Mouse (Mus musculus): ENCODE results near the gene 4921536K21Rik. TPM values are rescaled to one million over a fixed set of nuclear protein-coding genes. Genes with fewer than 3 reads are reported as not detected.

The 4921536K21Rik gene
- total and polyA plus RNA-seq, 2 experiments from 2014 or later = 0.12 TPM; not detected in 1

GRCm38 (mm10) chr11:3910513-3911310 lies 15.8 kb upstream of the 4921536K21Rik start:
- Histone ChIP-seq H3K36me3 (replicated peaks; ENCODE audit: control insufficient read depth, insufficient read depth, low read length) (peaks cover 5% of the 10 kb centered on the region; the same call in 1 of the 2 replicates), H3K9me3 (replicated peaks; ENCODE audit: control insufficient read depth, low read length) (no peaks in the 10 kb centered on the region), H3K27ac (ENCODE audit: low read depth) (peak overlapping the region; percentile 17; the same call in 1 of the 2 replicates), H3K27me3 (ENCODE audit: control insufficient read depth, insufficient read depth, low read length) (no peaks in the 10 kb centered on the region), H3K4me2 (ENCODE audit: low read depth, low read length) (peak overlapping the region; percentile 14; the same call in 1 of the 2 replicates), H3K4me3 (ENCODE audit: low read depth, low read length) (no peak overlapping the region), H3K4me1 (ENCODE audit: control insufficient read depth, insufficient read depth) (peaks cover 26% of the 10 kb centered on the region), H3K9ac (replicated peaks; ENCODE audit: low read depth, low read length) (no peak overlapping the region)
- no peak for DNase-seq (ENCODE audit: low spot score)
- 57% methylated on average over 5 of the region's 5 CpGs for WGBS
- ATAC-seq (ENCODE audit: insufficient read depth, low read depth) = no peak
- TF ChIP-seq EP300 (IDR thresholded peaks at IDR 0.05; ENCODE audit: low read depth) (no peak), CTCF (IDR thresholded peaks at IDR 0.05; ENCODE audit: low read depth) (peak; percentile 20; the same call in 1 of the 2 replicates)

GRCm38 (mm10) chr11:3909236-3909635 lies 14.3 kb upstream of the 4921536K21Rik start:
- Histone ChIP-seq H3K9ac (replicated peaks; ENCODE audit: low read depth, low read length) (no peak overlapping the region), H3K9me3 (replicated peaks; ENCODE audit: control insufficient read depth, low read length) (no peaks in the 10 kb centered on the region), H3K27ac (ENCODE audit: low read depth) (no peak overlapping the region), H3K27me3 (ENCODE audit: control insufficient read depth, insufficient read depth, low read length) (no peaks in the 10 kb centered on the region), H3K4me1 (ENCODE audit: control insufficient read depth, insufficient read depth) (peaks cover 25% of the 10 kb centered on the region), H3K4me3 (ENCODE audit: low read depth, low read length) (no peak overlapping the region), H3K4me2 (ENCODE audit: low read depth, low read length) (no peak overlapping the region), H3K36me3 (replicated peaks; ENCODE audit: control insufficient read depth, insufficient read depth, low read length) (peaks cover 5% of the 10 kb centered on the region; the same call in 1 of the 2 replicates)
- no peak for TF ChIP-seq EP300 (IDR thresholded peaks at IDR 0.05; ENCODE audit: low read depth)
- TF ChIP-seq CTCF (IDR thresholded peaks at IDR 0.05; ENCODE audit: low read depth) = no peak
- ATAC-seq (ENCODE audit: insufficient read depth, low read depth) (no peak), DNase-seq (ENCODE audit: low spot score) (no peak)
- WGBS = 77% methylated on average over 4 of the region's 4 CpGs

- ATAC-seq (ENCODE audit: insufficient read depth, low read depth) (no peak), DNase-seq (ENCODE audit: low spot score) (no peak)
- TF ChIP-seq CTCF (IDR thresholded peaks at IDR 0.05; ENCODE audit: low read depth) (no peak), EP300 (IDR thresholded peaks at IDR 0.05; ENCODE audit: low read depth) (no peak)
- Histone ChIP-seq H3K4me1 (ENCODE audit: control insufficient read depth, insufficient read depth) (peaks cover 3% of the 10 kb centered on the region), H3K9me3 (replicated peaks; ENCODE audit: control insufficient read depth, low read length) (no peaks in the 10 kb centered on the region), H3K36me3 (replicated peaks; ENCODE audit: control insufficient read depth, insufficient read depth, low read length) (peaks cover 5% of the 10 kb centered on the region; the same call in 1 of the 2 replicates), H3K9ac (replicated peaks; ENCODE audit: low read depth, low read length) (no peak overlapping the region), H3K27ac (ENCODE audit: low read depth) (no peak overlapping the region), H3K4me3 (ENCODE audit: low read depth, low read length) (no peak overlapping the region), H3K4me2 (ENCODE audit: low read depth, low read length) (no peak overlapping the region), H3K27me3 (ENCODE audit: control insufficient read depth, insufficient read depth, low read length) (no peaks in the 10 kb centered on the region)
- 69% methylated on average over 1 of the region's 1 CpGs for WGBS
Measured at GRCm38 (mm10) chr11:3905446-3905845, 10.5 kb upstream of the 4921536K21Rik start.

GRCm38 (mm10) chr11:3904673-3905072 lies 9.8 kb upstream of the 4921536K21Rik start:
- WGBS = 69% methylated on average over 6 of the region's 6 CpGs
- Histone ChIP-seq H3K36me3 (replicated peaks; ENCODE audit: control insufficient read depth, insufficient read depth, low read length) (peaks cover 5% of the 10 kb centered on the region; the same call in 1 of the 2 replicates), H3K27me3 (ENCODE audit: control insufficient read depth, insufficient read depth, low read length) (no peaks in the 10 kb centered on the region), H3K4me2 (ENCODE audit: low read depth, low read length) (no peak overlapping the region), H3K9me3 (replicated peaks; ENCODE audit: control insufficient read depth, low read length) (no peaks in the 10 kb centered on the region), H3K4me3 (ENCODE audit: low read depth, low read length) (no peak overlapping the region), H3K27ac (ENCODE audit: low read depth) (no peak overlapping the region), H3K9ac (replicated peaks; ENCODE audit: low read depth, low read length) (no peak overlapping the region), H3K4me1 (ENCODE audit: control insufficient read depth, insufficient read depth) (peaks cover 3% of the 10 kb centered on the region)
- DNase-seq (ENCODE audit: low spot score) (no peak), ATAC-seq (ENCODE audit: insufficient read depth, low read depth) (no peak)
- no peak for TF ChIP-seq EP300 (IDR thresholded peaks at IDR 0.05; ENCODE audit: low read depth)
- TF ChIP-seq CTCF (IDR thresholded peaks at IDR 0.05; ENCODE audit: low read depth) = no peak

GRCm38 (mm10) chr11:3903046-3903445 lies 8.1 kb upstream of the 4921536K21Rik start:
- TF ChIP-seq CTCF (IDR thresholded peaks at IDR 0.05; ENCODE audit: low read depth) = no peak
- no peak for TF ChIP-seq EP300 (IDR thresholded peaks at IDR 0.05; ENCODE audit: low read depth)
- no peaks in the 10 kb centered on the region for H3K27me3 ChIP-seq (ENCODE audit: control insufficient read depth, insufficient read depth, low read length)
- peaks cover 3% of the 10 kb centered on the region for H3K4me1 ChIP-seq (ENCODE audit: control insufficient read depth, insufficient read depth)
- no peak overlapping the region for H3K4me3 ChIP-seq (ENCODE audit: low read depth, low read length)
- DNase-seq (ENCODE audit: low spot score) (no peak), ATAC-seq (ENCODE audit: insufficient read depth, low read depth) (no peak)
- H3K36me3 ChIP-seq (replicated peaks; ENCODE audit: control insufficient read depth, insufficient read depth, low read length) = peaks cover 15% of the 10 kb centered on the region
- H3K9me3 ChIP-seq (replicated peaks; ENCODE audit: control insufficient read depth, low read length) = no peaks in the 10 kb centered on the region
- WGBS = 61% methylated on average over 5 of the region's 5 CpGs
- H3K4me2 ChIP-seq (ENCODE audit: low read depth, low read length) = no peak overlapping the region
- H3K27ac ChIP-seq (ENCODE audit: low read depth) = no peak overlapping the region
- H3K9ac ChIP-seq (replicated peaks; ENCODE audit: low read depth, low read length) = no peak overlapping the region
